Mouse (Mus musculus) kidney, embryonic 16.5 days (tissue): ENCODE results near the gene Cyp24a1. TPM values are rescaled to one million over a fixed set of nuclear protein-coding genes. Genes with fewer than 3 reads are reported as not detected.
"Not testable (repeated sequence)": the region's sequence is repeated elsewhere in the genome, so short reads cannot be mapped to it uniquely, and the experiment has no call there.

Experiments
- ATAC-seq: fragments of 200-750 bp; cut with Nextera tagmentation; 2 replicates; pipeline ENCODE4 v1.8.0; 2017; ENCODE audit warnings: moderate TSS enrichment; ENCODE audit not compliant: low FRiP score, low TSS enrichment
- H3K27ac ChIP-seq: fragments of 300-500 bp; sonication (generic); 2 replicates; pipeline ENCODE4 v1.5.1; 2014; ENCODE audit warnings: low read length
- H3K27me3 ChIP-seq: fragments of 300-500 bp; sonication (generic); 2 replicates; pipeline ENCODE4 v1.6.1; 2014; ENCODE audit warnings: low read length, control low read depth, mixed read lengths; ENCODE audit not compliant: insufficient read depth
- H3K36me3 ChIP-seq: fragments of 300-500 bp; sonication (generic); 2 replicates; pipeline ENCODE4 v1.6.1; 2014; ENCODE audit warnings: low read length, control low read depth, mixed read lengths; ENCODE audit not compliant: insufficient read depth
- H3K4me1 ChIP-seq: fragments of 300-500 bp; sonication (generic); 2 replicates; pipeline ENCODE4 v1.6.1; 2014; ENCODE audit warnings: low read length, control low read depth, mixed read lengths; ENCODE audit not compliant: insufficient read depth
- H3K4me2 ChIP-seq: fragments of 300-500 bp; sonication (generic); replicated peaks from 2 replicates; pipeline ENCODE4 v1.6.1; 2014; ENCODE audit warnings: low read depth, low read length
- H3K4me3 ChIP-seq: fragments of 300-500 bp; sonication (generic); 2 replicates; pipeline ENCODE4 v1.5.1; 2014; ENCODE audit warnings: mild to moderate bottlenecking, low read length
- H3K9ac ChIP-seq: fragments of 300-500 bp; sonication (generic); replicated peaks from 2 replicates; pipeline ENCODE4 v1.6.1; 2014; ENCODE audit warnings: low read length
- H3K9me3 ChIP-seq: fragments of 300-500 bp; sonication (generic); 2 replicates; pipeline ENCODE4 v1.6.1; 2016; ENCODE audit warnings: low read length, control low read depth
- WGBS: fragments of 180-500 bp; shearing (Covaris S2); extraction: QIAGEN DNeasy Blood & Tissue Kit; methylation state at CpG from one replicate; pipeline ENCODE4 v1.1.7; 2014; 5-methylcytosine and 5-hydroxymethylcytosine counted together
- polyA plus RNA-seq: library from polyadenylated mRNA; unstranded; fragments of >200 nt; fragmentation: Nextera tagmentation; extraction: Ambion mirVana; gene quantifications from 2 replicates; pipeline ENCODE4 v1.2.1, GENCODE M21; 2015

The Cyp24a1 gene
- polyA plus RNA-seq, 1 experiment from 2014 or later, result 4.0 TPM

DNA sequence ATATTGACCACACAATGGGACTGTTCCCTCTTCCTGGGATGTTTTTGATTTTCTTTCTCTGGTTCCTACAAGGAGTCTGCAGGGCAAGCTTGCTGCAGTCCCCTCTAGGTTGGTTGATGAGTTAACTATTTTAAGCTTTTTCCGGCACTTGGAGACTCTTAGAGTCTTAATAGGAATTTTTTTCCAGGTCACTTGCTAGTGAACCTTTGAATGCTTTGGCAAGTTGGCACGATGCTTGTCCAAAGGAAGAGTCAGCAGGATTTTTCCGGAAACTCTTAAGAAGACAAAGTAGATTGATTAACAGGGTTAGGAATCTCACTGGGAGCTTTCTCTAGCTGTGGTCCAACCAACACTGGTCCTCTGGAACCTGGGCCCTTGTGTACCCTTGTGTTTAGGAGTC lies 21.8 kb downstream of the Cyp24a1 start:
- Histone ChIP-seq H3K4me2 (no peak overlapping the region), H3K9me3 (0 out of 2 replicates have a peak, but pooled peaks cover 4% of the 10 kb centered on the region), H3K27me3 (no peaks in the 10 kb centered on the region), H3K9ac (no peak overlapping the region), H3K4me1 (peaks cover 2% of the 10 kb centered on the region; the same call in 1 of the 2 replicates), H3K27ac (no peak overlapping the region), H3K36me3 (no peaks in the 10 kb centered on the region), H3K4me3 (no peak overlapping the region)
- peak; percentile 81 for ATAC-seq
- WGBS, result 47% methylated on average over 3 of the region's 3 CpGs

DNA sequence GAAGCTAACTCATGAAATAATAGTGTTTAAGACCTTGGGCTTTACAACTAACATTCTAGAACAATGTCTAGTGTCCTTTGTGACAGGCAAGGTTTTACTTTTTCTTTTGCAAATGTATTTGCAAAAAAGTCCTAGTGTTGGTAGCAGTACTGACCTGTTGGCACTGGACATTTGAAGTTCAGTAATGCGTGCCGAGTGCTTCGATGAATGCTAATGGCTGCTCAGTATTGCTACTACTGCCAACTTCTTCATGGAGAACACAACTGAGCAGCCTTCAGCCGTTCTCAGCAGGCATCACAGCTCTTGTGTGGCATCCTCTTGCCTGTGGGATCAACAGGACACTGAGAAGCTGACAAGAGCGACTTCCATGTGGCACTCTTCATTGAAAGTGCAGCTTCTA lies 22.8 kb downstream of the Cyp24a1 start:
- Histone ChIP-seq H3K27me3 (no peaks in the 10 kb centered on the region), H3K4me2 (no peak overlapping the region), H3K36me3 (no peaks in the 10 kb centered on the region), H3K9ac (no peak overlapping the region), H3K4me3 (no peak overlapping the region), H3K27ac (no peak overlapping the region), H3K9me3 (0 out of 2 replicates have a peak, but pooled peaks cover 4% of the 10 kb centered on the region), H3K4me1 (peaks cover 12% of the 10 kb centered on the region; the same call in 1 of the 2 replicates)
- no peak for ATAC-seq
- 92% methylated on average over 5 of the region's 5 CpGs for WGBS

DNA sequence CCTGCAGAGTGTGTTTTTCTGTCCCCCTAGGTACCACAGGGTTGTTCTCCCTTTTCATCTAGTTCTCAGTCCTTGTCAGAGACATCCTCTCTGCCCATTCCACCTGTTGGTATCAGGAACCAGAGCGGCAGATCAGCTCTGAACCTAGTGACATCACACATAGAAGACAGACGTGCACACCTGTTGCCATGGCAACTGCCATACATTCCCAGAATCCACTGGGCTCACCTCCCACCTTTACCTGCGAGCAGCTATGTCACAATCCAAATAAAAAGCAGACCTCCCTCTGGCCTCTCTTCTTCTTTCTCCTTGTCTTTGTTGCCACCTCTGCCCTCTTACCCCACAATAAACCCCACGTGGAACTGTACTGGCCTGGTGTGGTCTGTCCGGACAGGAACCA lies 26.4 kb downstream of the Cyp24a1 start:
- H3K9ac ChIP-seq, result no peak overlapping the region
- H3K4me1 ChIP-seq, result peaks cover 13% of the 10 kb centered on the region; the same call in 1 of the 2 replicates
- H3K4me2 ChIP-seq, result no peak overlapping the region
- H3K36me3 ChIP-seq, result no peaks in the 10 kb centered on the region
- H3K9me3 ChIP-seq, result 0 out of 2 replicates have a peak, but pooled peaks cover 4% of the 10 kb centered on the region
- no peaks in the 10 kb centered on the region for H3K27me3 ChIP-seq
- ATAC-seq, result no peak
- H3K27ac ChIP-seq, result no peak overlapping the region
- H3K4me3 ChIP-seq, result no peak overlapping the region
- WGBS, result 76% methylated on average over 5 of the region's 5 CpGs

DNA sequence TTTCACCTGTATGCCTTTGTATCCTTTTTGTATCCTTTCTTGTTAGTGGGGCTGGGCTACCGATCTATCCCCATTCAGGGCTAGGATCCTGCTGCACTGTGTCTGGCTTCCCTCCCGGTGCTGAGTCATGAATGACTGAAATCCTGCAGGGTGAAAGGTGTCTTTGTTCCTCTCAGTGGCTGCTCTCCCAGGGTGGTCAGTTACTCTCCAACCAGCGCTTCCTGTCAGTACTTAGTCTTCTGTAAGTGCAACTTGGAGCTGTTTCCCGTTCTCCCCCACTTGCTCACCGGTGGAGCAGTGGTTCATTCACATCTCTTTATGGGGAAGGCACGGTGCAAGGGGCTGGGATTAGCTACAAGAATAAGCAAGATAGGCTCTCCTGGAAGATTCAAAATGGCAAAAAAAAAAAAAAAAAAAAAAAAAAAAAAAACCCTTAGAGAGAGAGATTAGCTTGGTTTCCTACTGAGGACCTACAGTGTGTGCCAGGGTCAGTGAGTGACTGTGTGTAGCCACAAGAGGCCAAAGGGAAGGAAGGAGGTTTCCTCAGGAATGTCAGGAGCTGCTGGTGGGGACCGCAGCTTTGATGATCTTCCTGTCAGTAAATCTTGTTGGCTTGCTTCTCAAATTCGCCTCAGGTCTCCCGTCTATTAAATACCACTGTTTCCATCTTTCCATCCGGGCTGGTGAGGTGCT lies 27.2 kb downstream of the Cyp24a1 start:
- Histone ChIP-seq H3K27ac (no peak overlapping the region), H3K9me3 (0 out of 2 replicates have a peak, but pooled peaks cover 4% of the 10 kb centered on the region), H3K4me2 (0 out of 2 replicates have a peak overlapping the region, but pooled peaks have one; percentile 3), H3K9ac (no peak overlapping the region), H3K4me1 (peaks cover 17% of the 10 kb centered on the region; the same call in 1 of the 2 replicates), H3K27me3 (no peaks in the 10 kb centered on the region), H3K4me3 (no peak overlapping the region), H3K36me3 (no peaks in the 10 kb centered on the region)
- WGBS, result 4% methylated on average over 10 of the region's 10 CpGs
- ATAC-seq, result peak; percentile 78

DNA sequence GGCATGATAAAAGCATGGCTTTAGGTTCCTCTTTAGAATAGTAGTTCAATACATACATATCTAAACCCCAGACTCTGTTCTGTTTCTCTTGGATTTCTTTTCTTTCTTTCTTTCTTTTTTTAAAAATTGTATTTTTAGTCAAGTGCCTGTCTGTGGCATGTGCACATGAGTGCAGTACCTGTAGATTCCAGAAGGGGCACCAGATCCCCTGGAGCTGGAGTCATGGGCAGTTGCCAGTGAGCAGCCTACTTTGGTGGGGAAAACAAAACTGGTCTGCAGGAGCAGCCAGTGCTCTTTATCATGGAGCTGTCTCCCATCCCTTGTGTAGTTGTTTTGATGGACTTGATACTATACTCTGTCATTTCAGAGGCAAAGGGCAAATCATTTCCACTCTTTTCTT lies 28.9 kb downstream of the Cyp24a1 start:
- Histone ChIP-seq H3K4me2 (no peak overlapping the region), H3K9me3 (no peaks in the 10 kb centered on the region), H3K27ac (no peak overlapping the region), H3K27me3 (peaks cover 3% of the 10 kb centered on the region; the same call in 1 of the 2 replicates), H3K4me1 (peaks cover 17% of the 10 kb centered on the region; the same call in 1 of the 2 replicates), H3K9ac (no peak overlapping the region), H3K36me3 (no peaks in the 10 kb centered on the region), H3K4me3 (no peak overlapping the region)
- ATAC-seq, result no peak

DNA sequence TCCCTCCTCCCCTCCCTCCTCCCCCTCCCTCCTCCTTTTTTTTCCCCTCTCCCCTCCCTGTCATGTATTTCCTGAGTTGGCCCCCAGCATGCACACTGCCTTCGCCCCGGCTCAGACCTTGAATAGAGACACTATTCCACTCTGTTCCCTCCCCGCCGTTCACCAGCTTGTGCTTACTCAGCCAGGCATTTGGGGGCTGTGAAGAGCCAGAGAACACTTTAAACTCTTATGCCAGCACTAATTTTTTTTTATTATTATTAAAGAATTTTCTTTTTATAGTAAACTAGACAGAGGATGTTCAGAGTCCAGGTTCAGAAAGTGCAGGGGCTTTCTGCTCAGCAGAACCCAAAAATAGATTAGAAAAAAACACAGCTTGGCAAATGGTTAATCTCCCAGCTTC lies 32.1 kb downstream of the Cyp24a1 start:
- no peak overlapping the region for H3K4me3 ChIP-seq
- peaks cover 13% of the 10 kb centered on the region for H3K27me3 ChIP-seq
- H3K4me1 ChIP-seq, result peaks cover 12% of the 10 kb centered on the region; the same call in 1 of the 2 replicates
- no peaks in the 10 kb centered on the region for H3K9me3 ChIP-seq
- ATAC-seq, result 0 out of 2 replicates have a peak, but pooled peaks have one; percentile 55
- H3K4me2 ChIP-seq, result no peak overlapping the region
- H3K27ac ChIP-seq, result no peak overlapping the region
- H3K9ac ChIP-seq, result no peak overlapping the region
- H3K36me3 ChIP-seq, result no peaks in the 10 kb centered on the region
- WGBS, result 62% methylated on average over 4 of the region's 4 CpGs

DNA sequence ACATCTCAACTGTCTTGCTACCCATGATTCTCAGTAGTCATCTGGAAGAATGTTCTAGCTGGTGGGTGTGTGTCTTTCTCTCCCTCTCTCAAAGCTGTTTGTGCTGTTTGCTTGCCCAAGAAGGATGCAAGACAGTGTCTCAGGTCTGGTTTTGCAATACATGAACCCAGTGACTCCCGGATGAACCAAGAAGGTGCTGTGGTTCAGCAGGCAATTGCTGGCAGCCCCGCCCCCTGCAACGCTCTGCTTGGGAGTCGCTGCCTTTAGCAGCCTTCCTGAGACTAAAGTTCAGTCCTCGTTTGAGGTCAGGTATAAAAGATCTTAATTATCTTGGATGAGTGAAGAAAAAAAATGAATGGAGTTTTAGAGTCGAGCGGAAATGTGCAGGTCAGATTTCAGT lies 35.3 kb downstream of the Cyp24a1 start:
- Histone ChIP-seq H3K9me3 (no peaks in the 10 kb centered on the region), H3K4me3 (no peak overlapping the region), H3K4me1 (peaks cover 8% of the 10 kb centered on the region; the same call in 1 of the 2 replicates), H3K36me3 (no peaks in the 10 kb centered on the region), H3K27ac (no peak overlapping the region), H3K4me2 (no peak overlapping the region), H3K9ac (no peak overlapping the region), H3K27me3 (peaks cover 23% of the 10 kb centered on the region)
- 47% methylated on average over 7 of the region's 7 CpGs for WGBS
- ATAC-seq, result no peak

DNA sequence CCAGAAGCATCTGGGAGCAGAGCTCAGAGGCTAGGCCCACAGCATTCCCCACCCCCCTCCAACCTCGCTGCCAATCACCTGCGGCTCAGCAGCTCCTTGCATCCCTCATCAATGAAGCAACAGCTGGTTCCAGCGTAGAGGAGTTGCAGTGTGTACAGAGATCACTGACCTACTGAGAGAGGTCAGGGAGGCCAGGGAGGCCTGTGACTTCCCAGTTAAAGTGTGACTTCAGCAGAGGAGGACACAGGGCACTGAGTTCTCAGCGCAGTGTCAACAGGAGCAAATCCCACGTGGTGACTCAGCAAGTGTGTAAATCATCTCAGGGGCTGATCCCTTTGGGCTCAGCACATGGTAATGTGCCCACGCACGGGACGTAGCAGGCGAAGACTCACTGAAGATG lies 37.1 kb downstream of the Cyp24a1 start:
- WGBS, result 15% methylated on average over 9 of the region's 9 CpGs
- no peak overlapping the region for H3K4me2 ChIP-seq
- peak; percentile 86 for ATAC-seq
- no peak overlapping the region for H3K4me3 ChIP-seq
- peaks cover 5% of the 10 kb centered on the region; the same call in 1 of the 2 replicates for H3K4me1 ChIP-seq
- H3K9ac ChIP-seq, result no peak overlapping the region
- H3K27ac ChIP-seq, result no peak overlapping the region
- no peaks in the 10 kb centered on the region for H3K36me3 ChIP-seq
- H3K9me3 ChIP-seq, result no peaks in the 10 kb centered on the region
- H3K27me3 ChIP-seq, result peaks cover 28% of the 10 kb centered on the region

DNA sequence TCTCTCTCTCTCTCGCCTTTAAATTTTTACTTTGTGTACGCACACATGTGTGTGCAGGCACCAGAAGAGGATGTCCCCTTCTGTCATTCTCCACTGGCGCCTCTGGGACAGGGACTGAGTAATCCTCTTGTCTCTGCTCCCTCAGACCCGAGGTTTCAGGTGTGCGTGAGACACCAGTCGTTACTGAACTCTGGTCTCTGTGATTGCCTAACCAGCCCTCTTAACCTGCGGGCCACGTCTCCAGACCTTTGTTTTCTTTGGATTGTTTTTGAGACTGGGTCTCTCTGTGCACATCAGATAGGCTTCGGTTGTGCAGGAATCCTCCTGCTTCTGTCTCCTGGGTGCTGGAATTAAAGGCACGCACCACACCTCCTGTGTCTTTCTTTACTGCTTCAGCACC lies 37.8 kb downstream of the Cyp24a1 start:
- peaks cover 4% of the 10 kb centered on the region; the same call in 1 of the 2 replicates for H3K4me1 ChIP-seq
- WGBS, result 67% methylated on average over 10 of the region's 10 CpGs
- H3K4me3 ChIP-seq, result no peak overlapping the region
- peaks cover 26% of the 10 kb centered on the region for H3K27me3 ChIP-seq
- ATAC-seq, result no peak
- H3K36me3 ChIP-seq, result no peaks in the 10 kb centered on the region
- no peak overlapping the region for H3K9ac ChIP-seq
- no peak overlapping the region for H3K4me2 ChIP-seq
- H3K9me3 ChIP-seq, result no peaks in the 10 kb centered on the region
- H3K27ac ChIP-seq, result no peak overlapping the region

DNA sequence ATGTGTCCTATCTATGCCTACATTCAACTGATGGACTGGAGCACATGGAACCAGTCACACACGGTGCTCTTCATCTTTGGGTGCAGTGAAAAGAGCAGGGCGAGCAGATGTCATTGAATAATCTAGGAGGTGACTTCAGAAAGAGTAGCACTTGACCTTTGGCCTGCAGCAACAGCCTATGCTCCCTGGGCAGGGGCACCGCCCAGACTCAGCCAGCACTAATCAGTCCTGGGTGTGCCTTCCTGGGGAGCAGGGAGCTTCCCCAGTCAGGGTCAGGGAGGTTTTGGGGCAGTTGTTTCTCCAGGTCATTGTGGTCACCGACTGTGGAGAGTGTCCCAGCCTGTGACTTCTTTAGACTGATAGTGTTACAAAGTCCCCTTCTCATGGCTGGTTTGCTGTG lies 43.1 kb downstream of the Cyp24a1 start:
- H3K4me1 ChIP-seq, ATAC-seq, H3K9me3 ChIP-seq, H3K27ac ChIP-seq, H3K9ac ChIP-seq, H3K4me2 ChIP-seq, H3K4me3 ChIP-seq, H3K36me3 ChIP-seq: not testable (repeated sequence)
- 42% methylated on average over 3 of the region's 4 CpGs for WGBS
- H3K27me3 ChIP-seq, result peaks cover 11% of the 10 kb centered on the region; the same call in 1 of the 2 replicates
